Mouse (Mus musculus) neural tube, embryonic 11.5 days (tissue): ENCODE data around the gene Mtm1. TPM values are rescaled to one million over a fixed set of nuclear protein-coding genes. Genes with fewer than 3 reads are reported as not detected.

Source experiments
- ATAC-seq: fragments of 200-750 bp; cut with Nextera tagmentation; 2 replicates; pipeline ENCODE4 v1.8.0; 2017; ENCODE audit warnings: moderate number of reproducible peaks, mild to moderate bottlenecking, moderate TSS enrichment, moderate library complexity; ENCODE audit not compliant: insufficient read depth, low FRiP score, low TSS enrichment
- DNase-seq: peaks from one replicate; pipeline ENCODE4 v3.0.0-alpha.2; 2015; ENCODE audit warnings: low spot score
- H3K27ac ChIP-seq: fragments of 300-500 bp; sonication (generic); 2 replicates; pipeline ENCODE4 v1.5.1; 2014; ENCODE audit warnings: low read depth, mild to moderate bottlenecking, low read length
- H3K27me3 ChIP-seq: fragments of 300-500 bp; sonication (generic); 2 replicates; pipeline ENCODE4 v1.6.1; 2014; ENCODE audit warnings: mild to moderate bottlenecking, low read length, mixed read lengths; ENCODE audit not compliant: control insufficient read depth, insufficient read depth
- H3K36me3 ChIP-seq: fragments of 300-500 bp; sonication (generic); 2 replicates; pipeline ENCODE4 v1.6.1; 2014; ENCODE audit warnings: mild to moderate bottlenecking, low read length, moderate library complexity, mixed read lengths; ENCODE audit not compliant: control insufficient read depth, insufficient read depth
- H3K4me1 ChIP-seq: fragments of 300-500 bp; sonication (generic); 2 replicates; pipeline ENCODE4 v1.6.1; 2014; ENCODE audit warnings: low read length, mixed read lengths; ENCODE audit not compliant: control insufficient read depth, insufficient read depth
- H3K4me2 ChIP-seq: fragments of 300-500 bp; sonication (generic); 2 replicates; pipeline ENCODE4 v1.6.1; 2014; ENCODE audit warnings: low read depth, mild to moderate bottlenecking, moderate library complexity
- H3K4me3 ChIP-seq: fragments of 300-500 bp; sonication (generic); 2 replicates; pipeline ENCODE4 v1.5.1; 2014; ENCODE audit warnings: low read depth, low read length
- H3K9ac ChIP-seq: fragments of 300-500 bp; sonication (generic); 2 replicates; pipeline ENCODE4 v1.6.1; 2014; ENCODE audit warnings: mild to moderate bottlenecking, low read length
- H3K9me3 ChIP-seq: fragments of 300-500 bp; sonication (generic); 2 replicates; pipeline ENCODE4 v1.6.1; 2016; ENCODE audit warnings: low read length; ENCODE audit not compliant: control insufficient read depth
- WGBS: fragments of 180-500 bp; shearing (Covaris S2); extraction: QIAGEN DNeasy Blood & Tissue Kit; methylation state at CpG from one replicate; pipeline ENCODE4 v1.1.7; 2014; 5-methylcytosine and 5-hydroxymethylcytosine counted together
- polyA plus RNA-seq: library from polyadenylated mRNA; unstranded; fragments of >200 nt; fragmentation: Nextera tagmentation; extraction: Ambion mirVana; gene quantifications from 2 replicates; pipeline ENCODE4 v1.2.1, GENCODE M21; 2014

Gene Mtm1
- polyA plus RNA-seq, 1 experiment from 2014 or later: 5.1 TPM

DNA sequence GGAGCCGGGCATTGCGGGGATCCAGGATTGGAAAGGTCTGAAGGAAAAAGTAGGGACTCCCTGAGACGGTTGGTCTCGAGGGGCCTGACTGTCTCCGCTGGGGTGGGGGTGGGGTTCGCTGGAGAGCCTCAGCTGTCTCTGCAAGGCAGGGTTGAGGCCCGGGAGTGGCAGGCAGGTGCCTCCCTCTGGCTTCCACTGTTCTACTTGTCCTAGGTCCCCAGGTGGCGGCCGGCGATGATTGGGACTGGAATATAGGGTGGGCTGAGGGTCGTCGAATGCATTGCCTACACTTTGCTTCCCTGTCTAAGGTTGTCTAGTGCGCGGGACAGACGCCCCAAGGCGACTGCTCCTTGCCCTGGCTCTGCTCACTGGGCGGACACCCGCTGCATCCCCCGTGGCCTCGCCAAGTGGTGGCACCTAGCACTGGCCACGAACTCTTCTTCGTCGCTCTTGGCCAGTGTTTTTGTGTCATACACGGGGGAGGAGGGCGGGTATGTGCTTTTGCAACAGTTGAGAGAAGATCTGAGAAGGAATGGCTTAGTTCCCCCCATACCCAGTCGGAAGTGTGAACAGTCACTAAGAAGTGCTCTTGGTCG, 4.6 kb downstream of the Mtm1 start:
- Histone ChIP-seq H3K4me3 (peak overlapping the region; percentile 40), H3K4me2 (peak overlapping the region; percentile 57), H3K9me3 (no peaks in the 10 kb centered on the region), H3K27me3 (no peaks in the 10 kb centered on the region), H3K9ac (no peak overlapping the region; the same call in 1 of the 2 replicates), H3K27ac (no peak overlapping the region), H3K4me1 (no peaks in the 10 kb centered on the region), H3K36me3 (no peaks in the 10 kb centered on the region)
- 19% methylated on average over 27 of the region's 27 CpGs for WGBS
- DNase-seq (peak; percentile 28), ATAC-seq (peak; percentile 67)

DNA sequence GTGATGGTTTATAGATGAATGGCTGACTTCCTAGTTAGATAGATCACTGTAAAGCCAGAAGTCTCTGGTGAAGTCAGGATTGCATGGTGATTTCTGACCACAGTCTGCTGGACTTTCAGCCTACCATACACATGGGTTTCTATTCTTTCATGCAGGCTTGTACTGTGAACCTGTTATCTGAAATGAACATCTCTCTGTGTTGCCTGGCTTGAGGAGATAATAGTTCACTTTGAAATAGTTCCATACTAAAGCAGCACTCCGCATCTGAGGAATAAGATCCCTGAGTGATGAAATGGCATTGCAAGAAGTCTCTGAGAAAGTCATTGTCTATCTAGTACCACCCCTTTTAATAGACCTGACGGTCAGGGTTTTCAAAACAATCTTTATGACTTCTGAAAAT, 6.3 kb downstream of the Mtm1 start:
- Histone ChIP-seq H3K4me3 (no peak overlapping the region), H3K4me2 (no peak overlapping the region), H3K9me3 (no peaks in the 10 kb centered on the region), H3K9ac (no peak overlapping the region), H3K4me1 (no peaks in the 10 kb centered on the region), H3K27ac (no peak overlapping the region), H3K36me3 (no peaks in the 10 kb centered on the region), H3K27me3 (no peaks in the 10 kb centered on the region)
- ATAC-seq (no peak), DNase-seq (no peak)
- 82% methylated on average over 2 of the region's 2 CpGs for WGBS

DNA sequence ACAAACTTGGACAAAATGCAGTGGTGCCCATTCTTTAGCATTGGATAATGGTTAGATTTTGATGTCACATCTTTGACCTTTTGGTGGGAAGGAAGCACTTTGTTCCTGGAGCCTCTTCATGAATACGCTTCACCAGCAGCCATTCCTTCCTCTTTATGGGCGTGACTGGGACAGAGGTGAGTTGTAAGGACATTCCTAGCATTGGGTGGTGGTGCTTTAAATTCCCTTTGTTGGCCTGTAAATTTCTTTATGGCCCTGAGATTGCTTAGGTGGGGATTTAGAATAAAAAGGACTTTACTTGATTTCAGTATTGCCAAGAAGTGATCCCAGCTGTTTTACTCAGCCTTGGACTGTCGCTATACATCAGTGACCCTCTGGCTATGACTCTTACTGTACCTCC, 8.3 kb downstream of the Mtm1 start:
- Histone ChIP-seq H3K9ac (no peak overlapping the region), H3K4me1 (no peaks in the 10 kb centered on the region), H3K9me3 (no peaks in the 10 kb centered on the region), H3K4me2 (no peak overlapping the region), H3K27ac (no peak overlapping the region), H3K4me3 (no peak overlapping the region), H3K36me3 (no peaks in the 10 kb centered on the region), H3K27me3 (no peaks in the 10 kb centered on the region)
- ATAC-seq (no peak), DNase-seq (no peak)
- WGBS: 67% methylated on average over 3 of the region's 3 CpGs

DNA sequence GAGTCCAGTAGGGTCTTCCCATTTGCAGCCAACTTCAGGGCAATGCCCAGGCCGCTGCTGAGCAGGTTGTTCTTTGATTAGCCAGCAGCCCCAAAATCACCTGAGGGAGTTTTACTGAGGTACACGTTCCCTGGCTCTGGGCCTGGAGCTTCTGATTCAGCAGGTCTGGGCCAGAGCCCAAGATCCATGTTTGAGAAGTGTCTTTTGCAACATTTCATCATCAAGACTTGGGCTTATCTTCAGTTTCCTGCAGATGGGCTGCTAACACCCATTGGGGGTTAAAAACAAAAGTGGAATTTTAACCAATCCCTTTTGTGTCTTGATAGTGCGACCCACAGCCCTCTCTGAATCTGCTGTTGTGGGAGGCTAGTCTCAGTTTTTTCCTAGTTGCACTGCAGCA, 10.3 kb downstream of the Mtm1 start:
- ATAC-seq (no peak), DNase-seq (no peak)
- 65% methylated on average over 3 of the region's 3 CpGs for WGBS
- no peak overlapping the region for H3K4me2 ChIP-seq
- no peaks in the 10 kb centered on the region for H3K36me3 ChIP-seq
- H3K27me3 ChIP-seq: no peaks in the 10 kb centered on the region
- no peak overlapping the region for H3K9ac ChIP-seq
- no peaks in the 10 kb centered on the region for H3K4me1 ChIP-seq
- no peaks in the 10 kb centered on the region for H3K9me3 ChIP-seq
- H3K4me3 ChIP-seq: no peak overlapping the region
- H3K27ac ChIP-seq: no peak overlapping the region

DNA sequence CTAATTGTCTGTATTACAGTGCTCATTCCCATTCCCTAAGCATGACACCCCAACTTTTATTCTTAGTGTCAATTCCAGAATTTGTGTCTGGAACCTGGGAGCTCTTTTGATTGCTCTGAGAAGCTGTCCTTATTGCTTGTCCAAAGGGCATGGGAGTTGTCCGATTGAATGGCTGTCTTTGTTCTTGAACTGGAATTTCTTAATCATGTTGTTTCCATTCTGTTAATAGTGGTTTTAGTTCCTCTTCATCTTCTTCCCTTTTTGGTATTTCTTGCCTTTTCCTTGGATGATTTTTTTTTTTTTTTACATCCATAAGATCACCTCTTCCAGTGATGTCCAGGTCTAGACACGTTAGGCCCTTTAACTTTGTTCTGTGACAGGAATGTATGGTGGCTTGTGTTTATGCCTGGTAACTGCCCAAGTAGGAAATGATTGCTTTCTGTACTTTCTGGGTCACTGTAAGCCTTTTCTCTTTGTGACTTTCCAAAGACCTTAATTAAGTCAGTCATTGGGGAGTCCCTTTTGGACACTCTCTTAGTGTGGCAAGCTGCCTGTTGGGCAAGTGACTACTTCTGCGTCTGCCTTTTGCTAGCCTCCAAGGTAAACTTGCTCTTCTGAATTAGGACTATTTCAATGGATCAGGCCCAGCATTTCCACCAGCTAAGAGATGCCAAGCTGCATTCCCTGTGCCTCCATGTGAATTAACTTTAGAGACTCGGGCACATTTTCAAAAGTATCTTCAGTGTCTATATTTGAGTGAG, 12.3 kb downstream of the Mtm1 start:
- WGBS: 92% methylated on average over 4 of the region's 4 CpGs
- Histone ChIP-seq H3K4me1 (no peaks in the 10 kb centered on the region), H3K4me2 (no peak overlapping the region), H3K9me3 (no peaks in the 10 kb centered on the region), H3K9ac (no peak overlapping the region), H3K27ac (no peak overlapping the region), H3K27me3 (no peaks in the 10 kb centered on the region), H3K4me3 (no peak overlapping the region), H3K36me3 (no peaks in the 10 kb centered on the region)
- no peak for DNase-seq
- ATAC-seq: no peak

DNA sequence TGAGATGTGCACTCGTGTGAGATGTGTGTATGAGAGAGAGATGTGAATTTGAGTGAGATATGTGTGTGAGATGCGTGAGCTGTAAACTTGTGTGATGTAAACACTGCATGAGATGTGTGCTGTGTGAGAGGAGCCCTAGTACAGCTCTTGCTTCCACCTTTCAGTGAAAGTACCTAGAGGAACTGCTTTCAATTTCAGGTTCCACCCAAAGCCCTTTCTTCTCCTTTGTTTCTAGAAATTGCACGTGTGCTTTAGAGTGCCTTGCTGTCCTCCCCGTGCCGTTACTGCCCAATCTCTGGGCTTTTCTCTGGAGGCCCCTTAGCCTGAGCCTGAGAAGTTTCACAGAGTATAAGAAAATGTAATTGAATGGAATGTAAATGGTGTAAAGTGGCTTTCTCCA, 16.3 kb downstream of the Mtm1 start:
- Histone ChIP-seq H3K27ac (no peak overlapping the region), H3K27me3 (no peaks in the 10 kb centered on the region), H3K36me3 (no peaks in the 10 kb centered on the region), H3K4me3 (no peak overlapping the region), H3K4me2 (no peak overlapping the region), H3K4me1 (no peaks in the 10 kb centered on the region), H3K9me3 (no peaks in the 10 kb centered on the region), H3K9ac (no peak overlapping the region)
- no peak for ATAC-seq
- WGBS: 77% methylated on average over 5 of the region's 5 CpGs
- no peak for DNase-seq

DNA sequence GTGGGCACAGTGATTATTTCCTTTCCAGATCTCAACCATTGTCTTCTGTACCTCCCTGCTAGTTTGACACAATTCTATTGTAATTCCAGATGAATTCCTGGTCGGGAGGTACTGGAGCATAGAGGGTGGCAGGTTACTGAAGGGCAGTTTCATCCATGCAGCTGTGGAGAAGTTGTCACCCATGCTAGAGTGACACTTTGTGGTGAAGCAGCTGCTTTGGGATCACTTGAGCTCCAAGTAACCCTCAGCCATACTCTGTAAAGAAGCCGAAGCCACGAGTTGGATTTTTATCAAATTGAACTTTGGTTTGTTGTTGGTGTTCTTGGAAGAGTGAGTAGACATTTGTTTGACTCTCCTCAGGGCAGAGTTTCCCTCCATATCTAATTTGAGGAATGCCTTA, 17.6 kb downstream of the Mtm1 start:
- no peak overlapping the region for H3K4me2 ChIP-seq
- 65% methylated on average over 3 of the region's 3 CpGs for WGBS
- H3K27ac ChIP-seq: no peak overlapping the region
- no peaks in the 10 kb centered on the region for H3K9me3 ChIP-seq
- H3K36me3 ChIP-seq: no peaks in the 10 kb centered on the region
- no peak overlapping the region for H3K9ac ChIP-seq
- H3K27me3 ChIP-seq: no peaks in the 10 kb centered on the region
- H3K4me1 ChIP-seq: no peaks in the 10 kb centered on the region
- H3K4me3 ChIP-seq: no peak overlapping the region
- DNase-seq: no peak
- ATAC-seq: no peak

DNA sequence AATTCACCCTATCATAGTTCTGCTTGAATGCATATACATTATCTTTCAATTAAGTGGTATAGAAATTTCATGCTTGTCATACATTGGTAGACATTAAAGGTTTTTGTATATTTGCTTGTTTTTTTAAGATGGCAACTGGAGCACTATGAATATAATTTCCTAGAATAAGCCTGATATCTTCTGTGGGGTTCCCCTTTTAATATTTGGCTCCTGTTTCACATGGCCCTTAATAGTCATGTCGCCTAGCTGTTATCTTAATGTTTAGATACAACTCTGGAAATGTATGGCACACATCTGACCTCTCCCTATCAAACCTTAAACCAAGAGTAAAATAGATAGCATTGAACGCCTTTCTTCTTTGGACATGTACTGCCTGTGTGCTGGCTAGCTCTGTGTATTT, 20.3 kb downstream of the Mtm1 start:
- Histone ChIP-seq H3K27ac (no peak overlapping the region), H3K4me2 (no peak overlapping the region), H3K9me3 (no peaks in the 10 kb centered on the region), H3K9ac (no peak overlapping the region), H3K4me1 (no peaks in the 10 kb centered on the region), H3K27me3 (no peaks in the 10 kb centered on the region), H3K4me3 (no peak overlapping the region), H3K36me3 (no peaks in the 10 kb centered on the region)
- 96% methylated on average over 2 of the region's 2 CpGs for WGBS
- no peak for ATAC-seq
- DNase-seq: no peak

DNA sequence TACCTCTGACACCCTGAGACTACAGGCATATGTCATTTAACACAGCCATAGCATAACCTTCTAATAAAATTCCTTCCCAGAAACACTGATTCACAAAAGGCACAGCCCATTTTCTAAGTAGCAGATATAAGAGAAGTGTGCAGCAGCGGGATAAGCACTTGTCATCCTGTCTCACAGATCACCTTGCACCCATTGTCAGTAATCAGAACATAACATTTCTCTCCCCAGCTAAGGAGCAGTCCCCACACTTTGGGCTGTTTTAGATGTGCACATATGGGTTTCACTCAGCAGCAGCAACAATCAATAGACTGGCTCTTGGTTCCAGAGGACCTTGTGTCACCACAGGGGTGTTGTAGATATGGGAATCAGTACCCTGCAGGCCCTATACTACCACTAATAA, 45.9 kb downstream of the Mtm1 start:
- no peaks in the 10 kb centered on the region for H3K9me3 ChIP-seq
- ATAC-seq (no peak), DNase-seq (no peak)
- no peak overlapping the region for H3K9ac ChIP-seq
- no peaks in the 10 kb centered on the region for H3K36me3 ChIP-seq
- 83% methylated on average over 1 of the region's 1 CpGs for WGBS
- no peak overlapping the region for H3K4me3 ChIP-seq
- H3K27me3 ChIP-seq: no peaks in the 10 kb centered on the region
- no peak overlapping the region for H3K4me2 ChIP-seq
- no peaks in the 10 kb centered on the region for H3K4me1 ChIP-seq
- H3K27ac ChIP-seq: no peak overlapping the region
